Mouse (Mus musculus): ENCODE measurements around the gene Ppt2.

DNA sequence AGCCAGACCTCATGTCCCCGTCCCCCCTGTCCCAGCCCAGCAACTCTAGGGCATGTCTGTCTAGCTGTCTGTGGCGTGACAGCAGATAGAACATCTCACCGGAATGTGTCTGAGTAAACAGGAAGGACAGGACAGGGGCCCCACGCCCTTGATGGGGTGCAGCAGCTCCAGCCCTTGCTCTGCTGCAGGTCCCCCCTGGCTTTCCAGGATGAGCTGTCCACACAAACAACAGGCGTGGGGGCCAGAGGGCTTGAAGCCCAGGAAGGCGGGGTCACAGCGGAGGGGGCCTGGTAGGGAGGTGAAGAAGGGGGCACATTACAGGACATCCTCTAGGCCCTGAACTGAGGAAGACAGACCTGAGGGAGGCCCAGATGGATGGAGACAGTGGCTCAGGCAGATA is 26.9 kb upstream of the Ppt2 start:
- no peak for TF ChIP-seq CTCF (IDR thresholded peaks at IDR 0.05; ENCODE audit: control insufficient read depth, insufficient read depth, insufficient replicate concordance, low read depth, low read length)
- TF ChIP-seq POLR2A (IDR thresholded peaks at IDR 0.05; ENCODE audit: control insufficient read depth, low read depth, low read length), result no peak

Data from testis, adult 2 months (tissue).